Mouse (Mus musculus) MEL-GATA-1-ER (cell line): ENCODE data around the gene Lbh.

Source experiments
- DNase-seq: peaks from one replicate; pipeline ENCODE4 v3.0.0-alpha.2; 2012; ENCODE audit warnings: low read depth; ENCODE audit errors: extremely low read depth

Gene Lbh

GRCm38 (mm10) chr17:72911283-72911682 lies 6.8 kb upstream of the Lbh start:
- no peak for DNase-seq

- DNase-seq: no peak
These were observed 6.4 kb upstream of the Lbh start for GRCm38 (mm10) chr17:72911751-72912150.

DNA sequence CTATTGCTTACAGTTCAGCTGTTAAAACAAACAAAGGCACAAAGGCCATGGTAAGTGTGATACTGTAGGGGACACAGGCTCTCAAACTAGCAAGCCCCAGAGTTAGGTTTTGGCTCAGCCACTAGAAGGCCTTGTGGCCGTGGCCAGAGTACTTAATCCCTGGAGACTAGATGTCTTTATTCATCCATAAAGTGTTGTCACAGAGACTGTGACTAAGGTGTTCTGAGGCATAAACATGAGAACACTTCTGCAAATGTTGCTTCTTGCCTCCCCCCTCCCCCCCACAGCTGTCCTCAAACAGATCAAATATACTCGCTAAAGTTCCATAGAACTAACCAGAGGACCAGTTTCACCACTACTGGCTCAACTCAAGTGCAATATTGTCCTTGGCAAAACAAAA lies 4.0 kb upstream of the Lbh start:
- DNase-seq: no peak

DNA sequence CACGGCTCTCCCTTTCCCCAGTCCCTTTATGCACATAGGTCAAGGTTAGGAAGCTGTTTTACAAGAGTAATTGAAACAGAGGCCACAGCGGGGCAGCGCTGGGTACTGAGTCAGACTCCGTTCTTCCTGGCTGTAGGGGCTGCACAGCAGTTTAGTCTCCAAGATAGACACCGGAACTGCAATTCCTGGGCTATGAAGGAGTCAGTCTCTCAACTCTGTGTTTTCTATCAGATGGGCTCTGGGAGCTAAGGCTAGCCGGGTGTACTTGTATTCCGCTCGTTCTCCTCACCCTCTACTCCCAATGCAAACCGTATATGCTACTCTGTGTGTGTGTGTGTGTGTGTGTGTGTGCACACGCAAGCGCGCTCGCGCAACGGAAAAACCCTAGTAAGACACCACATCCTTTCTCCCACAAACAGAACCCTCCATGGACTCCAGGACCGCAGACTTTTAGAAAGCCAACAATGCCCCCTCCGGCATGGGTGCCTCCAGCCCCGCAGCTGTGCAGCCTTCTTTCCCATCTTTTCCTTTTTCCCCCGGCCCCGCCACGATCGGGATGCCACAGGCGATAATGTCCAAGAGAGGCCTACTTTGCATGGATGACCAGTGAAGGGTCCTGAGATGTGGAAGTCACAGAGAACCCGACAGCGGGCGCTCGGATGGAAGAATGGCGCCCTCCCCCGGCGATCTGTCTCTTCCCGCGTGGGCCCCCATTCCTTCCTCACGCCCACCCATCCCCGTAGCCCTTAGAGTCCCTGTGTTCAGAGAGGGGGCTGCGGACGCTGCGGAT lies 669 bp upstream of the Lbh start:
- no peak for DNase-seq

DNA sequence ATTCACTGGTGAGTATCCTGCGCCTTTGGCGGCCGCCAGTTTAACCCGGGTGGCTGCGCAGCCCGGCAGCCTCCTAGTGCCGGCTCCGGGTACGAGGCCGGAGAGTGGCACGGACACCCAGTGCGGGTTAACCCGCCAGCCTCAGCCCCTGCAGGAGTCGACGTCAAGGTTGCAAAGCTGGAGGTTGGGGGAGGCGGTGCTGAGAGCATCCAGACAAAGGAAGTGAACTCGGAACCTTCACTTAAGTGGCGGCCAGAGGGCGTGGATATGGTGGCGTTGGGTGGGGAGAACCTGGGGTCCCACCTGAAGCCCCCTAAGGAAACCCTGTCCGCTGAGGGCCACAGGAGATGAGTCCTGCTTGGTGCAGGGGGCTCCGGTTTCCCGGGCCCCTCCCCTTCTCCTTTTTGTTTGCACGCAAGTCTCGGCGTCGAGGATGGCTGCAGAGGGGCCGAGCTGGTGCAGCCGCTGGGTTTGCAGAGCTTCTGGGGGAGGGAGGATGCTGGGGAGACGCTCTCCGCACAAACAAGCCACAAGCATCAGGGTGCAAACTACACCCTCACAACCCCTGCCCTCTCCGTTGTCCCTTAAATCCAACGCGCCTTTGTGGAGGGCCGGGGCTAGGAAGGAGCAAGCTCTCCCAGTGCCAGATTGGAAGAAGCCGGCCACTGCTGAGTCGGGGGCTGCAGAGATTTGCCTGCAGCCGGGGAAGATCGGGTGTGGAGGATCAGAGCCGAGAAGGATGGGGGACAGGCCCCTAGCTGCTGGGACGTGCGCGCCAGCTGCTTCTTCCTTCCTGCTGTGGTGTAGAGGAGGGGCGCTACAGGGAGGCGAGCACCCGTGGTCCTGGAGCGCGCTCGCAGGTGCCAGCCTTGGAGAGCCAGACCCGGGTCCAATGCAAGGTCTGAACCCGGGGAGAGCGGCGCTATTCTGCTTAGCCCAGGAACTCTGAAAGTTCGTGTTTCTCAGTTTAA lies 751 bp downstream of the Lbh start:
- no peak for DNase-seq

GRCm38 (mm10) chr17:72919641-72920040 lies 1.5 kb downstream of the Lbh start:
- DNase-seq: no peak

GRCm38 (mm10) chr17:72920430-72920829 lies 2.3 kb downstream of the Lbh start:
- DNase-seq: no peak

DNA sequence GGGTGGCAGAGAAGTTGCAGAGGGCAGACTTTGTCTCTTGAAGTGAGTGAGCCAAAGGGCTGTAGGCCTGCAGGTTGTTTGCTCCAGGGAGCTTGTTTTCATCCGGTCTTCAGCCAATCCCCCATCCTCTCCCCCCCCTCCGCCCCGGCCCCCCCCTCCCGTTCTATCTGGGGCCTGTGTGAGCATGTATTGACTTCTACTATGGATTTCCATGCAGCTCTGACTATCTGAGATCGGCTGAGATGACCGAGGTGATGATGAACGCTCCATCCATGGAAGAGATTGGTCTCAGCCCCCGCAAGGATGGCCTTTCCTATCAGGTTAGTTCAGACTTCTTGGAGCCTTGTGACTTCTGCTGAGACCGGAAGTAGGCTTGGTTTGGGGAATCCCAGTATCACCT lies 2.9 kb downstream of the Lbh start:
- no peak for DNase-seq

DNA sequence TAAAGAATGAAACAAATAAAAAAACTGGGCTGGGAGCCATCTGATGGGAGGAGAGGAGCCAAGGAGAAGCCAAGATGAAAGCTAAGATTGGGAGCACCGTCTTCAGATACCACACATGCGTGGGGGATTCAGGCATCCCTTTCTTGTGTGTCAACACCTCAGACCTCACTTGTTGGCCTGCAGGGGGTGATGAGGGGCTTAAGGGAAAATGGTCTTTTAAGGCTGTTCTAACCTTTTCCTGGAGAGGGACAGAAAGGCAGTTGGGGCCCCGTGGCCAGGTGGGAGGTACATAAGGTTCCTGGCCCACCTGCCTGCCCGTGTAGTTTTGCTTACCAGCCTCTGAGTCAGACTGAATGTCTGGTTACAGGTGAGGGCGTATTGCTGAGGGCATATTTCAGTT lies 4.1 kb downstream of the Lbh start:
- no peak for DNase-seq

- DNase-seq: no peak
These were observed 5.2 kb downstream of the Lbh start for GRCm38 (mm10) chr17:72923283-72923682.

DNA sequence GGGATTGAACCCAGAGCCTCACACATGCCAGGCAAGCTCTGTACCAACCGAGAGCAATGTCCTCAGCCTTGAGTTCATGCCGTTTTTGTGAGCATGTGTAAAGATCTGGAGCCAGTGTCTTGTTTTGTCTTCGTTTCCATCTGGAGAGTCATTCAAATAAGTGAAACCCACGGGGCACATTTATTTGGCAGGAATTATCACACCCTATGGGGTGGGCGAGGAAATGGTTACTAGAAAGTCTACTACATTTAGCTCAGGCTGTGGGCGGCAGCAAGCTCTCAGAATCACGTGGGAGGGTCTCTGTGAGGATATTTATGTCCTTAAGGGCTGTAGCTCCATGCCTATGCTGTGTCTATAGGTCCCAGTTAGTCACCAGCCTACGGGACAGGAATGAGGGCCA lies 6.2 kb downstream of the Lbh start:
- DNase-seq: no peak

GRCm38 (mm10) chr17:72925111-72925510 lies 7.0 kb downstream of the Lbh start:
- no peak for DNase-seq

- DNase-seq: no peak
These were observed 7.9 kb downstream of the Lbh start for GRCm38 (mm10) chr17:72925804-72926617.

GRCm38 (mm10) chr17:72926994-72927393 lies 8.9 kb downstream of the Lbh start:
- no peak for DNase-seq

DNA sequence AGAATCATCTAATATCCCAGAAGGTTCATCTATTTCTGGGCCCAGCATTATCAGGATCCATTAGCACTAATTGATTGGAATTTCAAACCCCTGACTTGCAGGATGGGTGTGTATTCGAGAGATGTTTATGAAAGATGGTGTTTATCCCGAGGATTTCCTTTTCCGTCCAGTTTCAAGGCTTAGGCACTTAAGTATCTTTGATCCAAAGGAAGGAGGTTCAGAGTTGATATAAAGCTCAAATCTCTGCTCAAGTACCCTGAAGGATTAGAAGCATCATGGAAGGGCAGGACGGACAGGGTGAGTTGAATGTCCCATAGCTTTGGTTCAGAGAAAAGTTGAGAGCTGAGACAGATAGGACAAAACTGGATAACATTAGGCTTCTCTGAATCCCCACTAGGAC lies 15.0 kb downstream of the Lbh start:
- DNase-seq: no peak

DNA sequence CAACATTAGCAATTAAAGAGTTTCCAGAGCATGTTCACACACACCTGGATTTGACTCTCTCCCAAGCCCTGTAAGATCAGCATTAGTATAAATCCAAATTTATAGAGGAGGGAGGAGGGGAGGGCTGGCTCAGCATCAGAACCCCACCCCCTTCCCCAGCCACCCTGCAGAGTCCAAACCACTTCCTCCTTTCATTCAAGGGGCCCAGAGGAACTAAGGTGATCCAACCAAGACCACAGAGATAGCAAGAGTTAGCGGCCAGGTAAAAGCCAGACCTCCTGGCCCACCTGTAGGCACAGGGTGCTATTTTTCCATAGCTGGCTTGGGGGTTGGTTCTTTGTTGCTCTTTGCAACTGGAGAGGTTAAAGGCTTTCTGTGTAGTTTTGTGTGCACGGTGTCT lies 16.0 kb downstream of the Lbh start:
- no peak for DNase-seq

- DNase-seq: no peak
These were observed 16.5 kb downstream of the Lbh start for GRCm38 (mm10) chr17:72934653-72935052.

GRCm38 (mm10) chr17:72935921-72936320 lies 17.8 kb downstream of the Lbh start:
- no peak for DNase-seq

GRCm38 (mm10) chr17:72936336-72936735 lies 18.2 kb downstream of the Lbh start:
- no peak for DNase-seq

DNA sequence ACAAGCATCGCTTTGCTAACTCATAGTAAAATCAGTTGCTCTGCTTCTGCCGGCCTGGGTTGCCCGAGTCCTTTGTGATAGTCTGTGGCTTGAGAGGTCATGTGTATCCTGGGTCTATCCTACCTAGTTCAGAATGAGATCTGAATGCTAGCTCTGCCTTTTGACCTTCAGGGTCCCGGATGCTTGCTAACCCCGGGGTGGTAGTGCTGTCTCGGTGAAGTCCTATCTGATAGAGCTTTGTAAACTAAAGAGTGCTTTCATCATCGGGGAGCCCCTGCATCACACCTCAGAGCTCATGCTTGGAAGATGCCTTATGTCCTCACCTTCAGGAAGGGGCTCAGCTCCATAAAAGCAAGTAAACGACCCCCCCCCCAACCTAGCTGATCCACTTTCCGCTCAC lies 19.1 kb downstream of the Lbh start:
- no peak for DNase-seq

GRCm38 (mm10) chr17:72938026-72938795 lies 20.1 kb downstream of the Lbh start:
- DNase-seq: no peak
